Mouse (Mus musculus): Measurements from ENCODE around the gene Btbd35f12. TPM values are rescaled to one million over a fixed set of nuclear protein-coding genes. Genes with fewer than 3 reads are reported as not detected.
"Not testable (repeated sequence)": the region's sequence is repeated elsewhere in the genome, so short reads cannot be mapped to it uniquely, and the experiment has no call there.

Btbd35f12 gene
- total RNA-seq (2017) = not detected in 2 replicates

GRCm38 (mm10) chrX:33313079-33313478, at the start of gene Btbd35f12:
TSS of gene Btbd35f12 (plus strand) at chrX:33313379.
- ATAC-seq (replicated peaks; ENCODE audit: low read depth, poor library complexity, severe bottlenecking) = not testable (repeated sequence)

- ATAC-seq (replicated peaks; ENCODE audit: low read depth, poor library complexity, severe bottlenecking) = not testable (repeated sequence)
These were observed 40.1 kb downstream of the Btbd35f12 start for GRCm38 (mm10) chrX:33353254-33353653.

Other genes starting within 250 kb of the Btbd35f12 start
- not detected in 2 replicates for gene Spin2-ps6, start 78.5 kb upstream of the Btbd35f12 start, total RNA-seq (2017)

Measured in common myeloid progenitor, adult 5-6 weeks (primary cell).